In genomic region chr7:126583761-126584160, GRCm38 (mm10) we compare ENCODE assay signal across 7 mouse cellular contexts. TPM values are rescaled to one million over a fixed set of nuclear protein-coding genes. Genes with fewer than 3 reads are reported as not detected.
DNase-seq lines count a peak whose midpoint lies in the region; ATAC-seq and TF ChIP-seq lines count a peak whose summit lies in the region.

No protein-coding gene starts in this region.

- H3K9me3 ChIP-seq in lung, postnatal 0 days (ENCODE audit: low read length) = no peaks in the 10 kb centered on the region
- no peaks in the 10 kb centered on the region for H3K9me3 ChIP-seq in embryonic facial prominence, embryonic 15.5 days (replicated peaks)
- H3K9me3 ChIP-seq in limb, embryonic 10.5 days (replicated peaks) = no peaks in the 10 kb centered on the region

- H3K4me2 ChIP-seq in lung, postnatal 0 days (replicated peaks; ENCODE audit: low read depth, low read length) = peak overlapping the region; percentile 78
- peak overlapping the region; percentile 80 for H3K4me2 ChIP-seq in embryonic facial prominence, embryonic 15.5 days (replicated peaks)

- no peak for ATAC-seq in lung, postnatal 0 days
- no peak for ATAC-seq in embryonic facial prominence, embryonic 15.5 days (ENCODE audit: insufficient number of reproducible peaks, low FRiP score, low TSS enrichment, low read depth)

- H3K27me3 ChIP-seq in lung, postnatal 0 days (replicated peaks; ENCODE audit: insufficient read depth, low read length) = no peaks in the 10 kb centered on the region
- H3K27me3 ChIP-seq in embryonic facial prominence, embryonic 15.5 days = peaks cover 15% of the 10 kb centered on the region
- H3K27me3 ChIP-seq in limb, embryonic 10.5 days (ENCODE audit: low read depth, poor library complexity, severe bottlenecking) = peaks cover 35% of the 10 kb centered on the region
- H3K27me3 ChIP-seq in small intestine, adult 2 months (ENCODE audit: control insufficient read depth, insufficient read depth, low read length) = no peaks in the 10 kb centered on the region

- peak overlapping the region; percentile 85; the same call in 1 of the 2 replicates for H3K27ac ChIP-seq in lung, postnatal 0 days (ENCODE audit: low read length)
- H3K27ac ChIP-seq in embryonic facial prominence, embryonic 15.5 days (replicated peaks) = peak overlapping the region; percentile 94
- peak overlapping the region; percentile 92 for H3K27ac ChIP-seq in limb, embryonic 10.5 days
- H3K27ac ChIP-seq in small intestine, adult 2 months (ENCODE audit: insufficient read depth, low read depth, low read length) = peak overlapping the region; percentile 85

- H3K36me3 ChIP-seq in lung, postnatal 0 days (ENCODE audit: insufficient read depth, low read length) = no peaks in the 10 kb centered on the region
- 0 out of 2 replicates have a peak, but pooled peaks cover 4% of the 10 kb centered on the region for H3K36me3 ChIP-seq in embryonic facial prominence, embryonic 15.5 days
- H3K36me3 ChIP-seq in limb, embryonic 10.5 days = peaks cover 12% of the 10 kb centered on the region; the same call in 1 of the 2 replicates
- peaks cover 2% of the 10 kb centered on the region; the same call in 1 of the 2 replicates for H3K36me3 ChIP-seq in small intestine, adult 2 months (ENCODE audit: control insufficient read depth, insufficient read depth, low read length)

- peak overlapping the region; percentile 49; the same call in 1 of the 2 replicates for H3K4me3 ChIP-seq in lung, postnatal 0 days (ENCODE audit: low read depth, low read length)
- peak overlapping the region; percentile 56 for H3K4me3 ChIP-seq in embryonic facial prominence, embryonic 15.5 days (replicated peaks)
- peak overlapping the region; percentile 67 for H3K4me3 ChIP-seq in limb, embryonic 10.5 days
- peak overlapping the region; percentile 70 for H3K4me3 ChIP-seq in small intestine, adult 2 months (ENCODE audit: low read depth, low read length)

- WGBS in lung, postnatal 0 days = 47% methylated on average over 6 of the region's 6 CpGs
- 56% methylated on average over 6 of the region's 6 CpGs for WGBS in embryonic facial prominence, embryonic 15.5 days
- WGBS in limb, embryonic 10.5 days = 50% methylated on average over 6 of the region's 6 CpGs
- WGBS in small intestine, adult 2 months = 27% methylated on average over 6 of the region's 6 CpGs

- no peak overlapping the region for H3K9ac ChIP-seq in lung, postnatal 0 days (replicated peaks; ENCODE audit: low read depth)
- H3K9ac ChIP-seq in embryonic facial prominence, embryonic 15.5 days = peak overlapping the region; percentile 40; the same call in 1 of the 2 replicates

- peak; percentile 25 for DNase-seq in lung, postnatal 0 days (ENCODE audit: low spot score)
- no peak for DNase-seq in lung, postnatal 4 days
- no peak for DNase-seq in limb, embryonic 10.5 days (ENCODE audit: low spot score)
- no peak for DNase-seq in left cerebral cortex, adult 18-20 months (ENCODE audit: low spot score in 2 of 2)
- DNase-seq in ovary, postnatal 10 days (ENCODE audit: low spot score) = no peak

- TF ChIP-seq POLR2A in small intestine, adult 2 months (IDR thresholded peaks at IDR 0.05; ENCODE audit: low read depth, low read length) = no peak

- H3K4me1 ChIP-seq in lung, postnatal 0 days (ENCODE audit: insufficient read depth, low read depth, low read length) = no peaks in the 10 kb centered on the region; the same call in 1 of the 2 replicates
- peaks cover 14% of the 10 kb centered on the region for H3K4me1 ChIP-seq in embryonic facial prominence, embryonic 15.5 days
- peaks cover 24% of the 10 kb centered on the region for H3K4me1 ChIP-seq in limb, embryonic 10.5 days
- H3K4me1 ChIP-seq in small intestine, adult 2 months (ENCODE audit: control insufficient read depth, insufficient read depth, insufficient read length, low read length) = peaks cover 10% of the 10 kb centered on the region

- no peak for TF ChIP-seq EP300 in lung, postnatal 0 days (IDR thresholded peaks at IDR 0.05)

- no peak for TF ChIP-seq CTCF in lung, postnatal 0 days (IDR thresholded peaks at IDR 0.05)
- no peak for TF ChIP-seq CTCF in small intestine, adult 2 months (IDR thresholded peaks at IDR 0.05; ENCODE audit: extremely low read depth, insufficient read length, insufficient replicate concordance, low read depth, low read length)

RNA-seq across cellular contexts. Expression of gene Apobr, which starts 1.0 kb away (rescaled TPM):
- polyA plus RNA-seq in lung, postnatal 0 days (2015; fragmentation: Nextera tagmentation; extraction: Ambion mirVana) = 3.9 and 4.1 TPM in 2 replicates
- 1.4 and 1.5 TPM in 2 replicates for polyA plus RNA-seq in embryonic facial prominence, embryonic 15.5 days (2015; fragmentation: Nextera tagmentation; extraction: Ambion mirVana)
- 0.29 and 0.51 TPM in 2 replicates for polyA plus RNA-seq in limb, embryonic 10.5 days (2016; fragmentation: Nextera tagmentation; extraction: Ambion mirVana)
- polyA plus RNA-seq in small intestine, adult 2 months (2012; rRNA removed) = 2.3 TPM in 2 replicates
- 1 to 10 TPM in 1 of 2 experiments, under 1 TPM in 1; 0.58 to 1.1 TPM for total RNA-seq in left cerebral cortex, adult 18-20 months (2021)

RNA-seq across cellular contexts. Expression of gene Cln3, which starts 1.9 kb away (rescaled TPM):
- polyA plus RNA-seq in lung, postnatal 0 days (2015; fragmentation: Nextera tagmentation; extraction: Ambion mirVana) = 33.0 and 38.3 TPM in 2 replicates
- 33.7 and 38.4 TPM in 2 replicates for polyA plus RNA-seq in embryonic facial prominence, embryonic 15.5 days (2015; fragmentation: Nextera tagmentation; extraction: Ambion mirVana)
- 27.0 and 27.8 TPM in 2 replicates for polyA plus RNA-seq in limb, embryonic 10.5 days (2016; fragmentation: Nextera tagmentation; extraction: Ambion mirVana)
- polyA plus RNA-seq in small intestine, adult 2 months (2012; rRNA removed) = 24.9 and 55.7 TPM in 2 replicates
- 10 to 100 TPM; 26.2 to 26.7 TPM for total RNA-seq in left cerebral cortex, adult 18-20 months (2021)

RNA-seq across cellular contexts. Expression of gene Il27, which starts 11.0 kb away (rescaled TPM):
- 0.31 TPM in 1 of 2 replicates, not detected in the other for polyA plus RNA-seq in lung, postnatal 0 days (2015; fragmentation: Nextera tagmentation; extraction: Ambion mirVana)
- polyA plus RNA-seq in embryonic facial prominence, embryonic 15.5 days (2015; fragmentation: Nextera tagmentation; extraction: Ambion mirVana) = not detected in 2 replicates
- polyA plus RNA-seq in limb, embryonic 10.5 days (2016; fragmentation: Nextera tagmentation; extraction: Ambion mirVana) = not detected in 2 replicates
- 0.15 and 0.51 TPM in 2 replicates for polyA plus RNA-seq in small intestine, adult 2 months (2012; rRNA removed)
- not detected for total RNA-seq in left cerebral cortex, adult 18-20 months (2021)

RNA-seq across cellular contexts. Expression of gene Eif3c, which starts 17.6 kb away (rescaled TPM):
- 141 and 154 TPM in 2 replicates for polyA plus RNA-seq in lung, postnatal 0 days (2015; fragmentation: Nextera tagmentation; extraction: Ambion mirVana)
- polyA plus RNA-seq in embryonic facial prominence, embryonic 15.5 days (2015; fragmentation: Nextera tagmentation; extraction: Ambion mirVana) = 176 and 188 TPM in 2 replicates
- 230 and 241 TPM in 2 replicates for polyA plus RNA-seq in limb, embryonic 10.5 days (2016; fragmentation: Nextera tagmentation; extraction: Ambion mirVana)
- 37.3 and 79.1 TPM in 2 replicates for polyA plus RNA-seq in small intestine, adult 2 months (2012; rRNA removed)
- total RNA-seq in left cerebral cortex, adult 18-20 months (2021) = 100 to 1,000 TPM; 182 to 184 TPM

RNA-seq across cellular contexts. Expression of gene Nupr1, which starts 46.9 kb away (rescaled TPM):
- polyA plus RNA-seq in lung, postnatal 0 days (2015; fragmentation: Nextera tagmentation; extraction: Ambion mirVana) = 266 and 308 TPM in 2 replicates
- polyA plus RNA-seq in embryonic facial prominence, embryonic 15.5 days (2015; fragmentation: Nextera tagmentation; extraction: Ambion mirVana) = 38.5 and 40.4 TPM in 2 replicates
- 0.45 and 0.78 TPM in 2 replicates for polyA plus RNA-seq in limb, embryonic 10.5 days (2016; fragmentation: Nextera tagmentation; extraction: Ambion mirVana)
- 32.5 and 97.9 TPM in 2 replicates for polyA plus RNA-seq in small intestine, adult 2 months (2012; rRNA removed)
- 10 to 100 TPM; 20.3 to 22.6 TPM for total RNA-seq in left cerebral cortex, adult 18-20 months (2021)
